Mouse (Mus musculus) kidney, adult 11 months (tissue): ENCODE data around the gene Ttc39b.
"Not testable (repeated sequence)": the region's sequence is repeated elsewhere in the genome, so short reads cannot be mapped to it uniquely, and the experiment has no call there.

Experiments
- DNase-seq: peaks from one replicate; pipeline ENCODE4 v3.0.0; 2022

The Ttc39b gene

DNA sequence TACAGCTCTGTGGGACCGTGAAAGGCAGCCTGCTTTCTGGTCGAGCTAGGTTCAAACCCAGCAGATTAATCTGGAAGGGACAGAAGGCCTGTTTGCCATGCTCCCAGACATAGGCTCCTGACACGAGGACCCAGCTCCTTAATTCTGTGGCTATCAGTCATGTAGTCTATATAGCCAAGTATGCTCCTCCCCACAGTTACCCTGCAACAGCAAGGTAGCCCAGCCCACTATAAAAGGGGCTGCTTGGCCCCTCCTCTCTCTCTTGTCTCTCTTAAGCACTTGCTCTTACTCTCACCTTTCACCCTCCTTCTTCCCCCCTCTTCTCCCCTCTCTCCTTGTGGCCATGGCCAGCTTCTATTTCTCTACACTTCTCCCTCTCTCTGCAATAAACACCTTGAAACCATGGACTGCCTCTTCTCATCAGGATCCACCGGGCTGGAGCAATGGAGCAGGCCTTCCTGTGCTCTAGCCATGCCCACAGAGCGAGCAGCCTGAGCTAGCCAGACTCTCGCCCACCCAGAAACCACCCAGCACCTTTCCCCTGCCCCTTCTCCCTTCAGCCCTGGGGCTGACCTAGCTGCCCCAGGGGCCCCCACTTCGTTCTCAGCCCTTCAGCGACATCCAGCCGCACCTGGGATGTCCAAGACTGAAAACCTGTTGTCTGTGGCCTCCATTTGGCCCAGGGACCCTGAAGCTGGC is 51.0 kb downstream of the Ttc39b start:
- DNase-seq, result no peak

DNA sequence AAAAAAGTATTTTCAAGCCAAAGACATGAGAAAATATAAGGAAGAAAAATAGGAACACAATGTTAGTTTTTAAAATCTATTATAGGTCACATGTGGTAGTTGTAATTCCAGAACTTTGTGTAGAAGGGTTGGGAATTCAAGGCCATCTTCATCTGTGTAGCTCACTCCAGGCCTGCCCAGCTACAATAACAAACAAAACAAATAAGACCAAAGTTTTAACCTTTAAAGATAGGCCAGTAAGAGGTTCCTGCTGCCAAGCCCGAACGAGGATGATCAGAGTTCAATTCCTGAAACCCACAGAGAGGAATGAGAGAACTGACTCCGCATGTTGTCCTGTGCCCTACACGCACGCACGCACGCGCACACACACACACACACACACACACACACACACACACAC is 53.6 kb downstream of the Ttc39b start:
- DNase-seq, result no peak

- DNase-seq, result no peak
Observed at GRCm38 (mm10) chr4:83269614-83270013, 54.4 kb downstream of the Ttc39b start.

GRCm38 (mm10) chr4:83265926-83266692 is 57.9 kb downstream of the Ttc39b start:
- DNase-seq, result no peak

DNA sequence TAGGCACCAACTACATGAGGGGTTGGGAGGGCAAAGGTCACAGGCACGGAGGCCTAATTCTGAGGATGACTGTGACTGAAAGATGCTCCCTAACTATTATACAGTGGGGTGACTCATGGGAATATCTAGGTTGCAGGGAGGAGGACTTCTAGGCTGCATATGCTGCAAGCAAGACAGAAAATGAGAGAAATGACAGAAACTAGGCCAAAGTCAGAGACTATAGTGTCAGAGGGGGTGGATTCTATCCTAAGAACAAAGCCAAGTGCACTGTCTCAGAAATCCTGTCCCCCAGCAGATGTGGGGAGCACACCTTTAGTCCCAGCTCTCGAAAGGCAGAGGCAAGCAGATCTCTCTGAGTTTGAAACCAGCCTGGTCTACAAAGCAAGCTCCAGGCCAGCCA is 59.2 kb downstream of the Ttc39b start:
- no peak for DNase-seq

DNA sequence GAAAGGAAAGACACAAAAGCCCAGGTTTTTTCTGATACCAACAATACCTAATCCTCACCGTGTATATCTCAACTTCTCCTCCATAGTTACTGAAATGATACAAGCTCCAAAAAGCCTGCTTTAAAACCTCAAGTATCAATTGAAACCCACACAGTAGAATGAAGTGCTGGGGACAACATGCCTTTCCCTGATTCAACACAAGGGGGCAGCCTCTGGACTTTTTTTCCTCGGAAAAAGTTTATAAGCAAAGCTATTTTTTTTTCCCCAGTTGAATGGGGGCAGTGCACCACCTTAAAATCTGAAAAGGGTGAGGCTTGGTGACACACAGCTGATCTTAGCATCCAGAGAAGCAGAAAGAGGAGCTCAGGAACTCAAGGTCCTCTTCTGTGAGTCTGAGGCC is 62.1 kb downstream of the Ttc39b start:
- no peak for DNase-seq

DNA sequence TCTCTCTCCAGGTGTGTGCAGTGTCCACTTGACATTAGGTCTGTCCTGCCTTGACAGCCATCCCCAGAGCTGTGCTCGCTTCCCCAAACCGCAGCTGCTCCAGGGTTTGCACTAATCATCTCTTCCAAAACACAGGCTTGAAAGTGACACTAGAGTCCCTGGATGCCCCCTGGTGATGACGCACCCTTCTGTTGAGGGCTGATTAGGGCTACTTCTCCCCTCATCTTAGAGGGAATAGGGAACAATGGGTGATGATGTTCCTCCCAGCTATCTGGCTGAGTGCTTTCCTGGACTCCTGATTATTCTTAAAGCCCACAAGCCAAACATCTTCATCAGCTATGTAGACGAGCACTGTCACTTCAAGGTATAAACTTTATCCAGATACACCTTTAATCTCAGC is 64.4 kb downstream of the Ttc39b start:
- no peak for DNase-seq

GRCm38 (mm10) chr4:83258273-83258672 is 65.8 kb downstream of the Ttc39b start:
- DNase-seq, result no peak

DNA sequence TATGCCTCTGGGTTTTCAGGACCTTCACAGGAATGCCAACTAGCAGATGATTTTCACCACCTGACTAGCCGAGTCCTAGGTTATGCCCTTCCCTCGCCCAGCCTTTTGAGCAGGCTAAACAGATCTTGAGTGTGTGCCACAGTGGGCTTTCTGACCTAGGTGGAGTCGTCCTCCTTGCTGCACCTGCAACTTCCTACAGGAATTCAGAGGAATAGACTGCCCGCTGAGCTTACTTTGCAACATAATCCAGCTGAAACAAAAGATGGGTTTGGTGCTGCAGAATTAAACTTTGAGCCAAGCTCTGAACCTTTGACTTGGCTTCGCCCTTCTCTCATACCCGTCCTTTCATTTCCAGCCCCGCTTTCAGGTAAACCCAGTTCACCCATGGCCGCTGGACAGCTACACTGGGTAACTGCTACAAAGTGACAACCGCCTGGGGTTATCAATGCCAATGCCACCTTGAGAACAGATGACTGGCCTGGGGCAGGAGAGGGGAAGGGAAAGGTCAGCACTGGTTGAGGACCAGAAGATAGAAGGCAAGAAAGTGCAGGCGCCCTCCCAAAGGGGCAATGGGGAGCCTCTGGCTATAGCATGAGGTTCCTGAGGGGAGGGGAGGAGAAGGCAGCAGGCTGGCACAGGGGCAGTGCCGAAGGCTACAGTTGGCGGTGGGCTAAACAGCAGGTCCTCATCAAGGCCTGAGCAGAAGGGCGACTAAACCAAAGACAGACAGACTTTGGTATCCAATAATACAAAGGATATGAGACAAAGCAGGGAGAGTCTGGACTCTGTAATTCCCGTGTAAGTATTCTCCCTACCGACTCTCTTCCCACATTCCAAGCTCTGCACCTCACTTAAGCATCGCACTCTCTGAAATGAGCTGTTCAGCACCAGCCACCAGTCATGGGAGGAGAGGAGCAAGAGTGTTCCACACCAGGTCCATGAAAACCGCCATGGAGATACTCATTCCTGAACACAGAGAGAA is 66.5 kb downstream of the Ttc39b start:
- DNase-seq, result no peak

DNA sequence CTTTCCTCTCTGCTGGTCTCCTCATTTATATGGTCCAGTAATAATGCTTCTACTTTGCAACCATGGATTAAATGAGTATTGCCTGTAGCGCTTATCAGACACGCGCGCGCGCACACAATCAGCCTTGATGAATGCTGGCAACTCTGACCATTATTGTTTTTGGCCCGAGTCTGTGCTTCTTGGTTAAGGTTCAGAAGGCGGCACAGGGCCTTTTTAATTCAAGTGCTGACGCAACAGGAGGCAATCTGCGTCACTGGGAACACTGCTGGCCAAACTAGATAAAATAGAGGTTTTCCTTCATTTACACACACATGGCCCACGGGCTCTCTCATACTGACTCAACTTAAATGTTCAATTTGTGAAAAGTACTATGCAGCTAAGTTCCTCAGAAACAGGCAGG is 67.3 kb downstream of the Ttc39b start:
- peak; percentile 26 for DNase-seq

GRCm38 (mm10) chr4:83254941-83255340 is 69.1 kb downstream of the Ttc39b start:
- DNase-seq, result no peak

DNA sequence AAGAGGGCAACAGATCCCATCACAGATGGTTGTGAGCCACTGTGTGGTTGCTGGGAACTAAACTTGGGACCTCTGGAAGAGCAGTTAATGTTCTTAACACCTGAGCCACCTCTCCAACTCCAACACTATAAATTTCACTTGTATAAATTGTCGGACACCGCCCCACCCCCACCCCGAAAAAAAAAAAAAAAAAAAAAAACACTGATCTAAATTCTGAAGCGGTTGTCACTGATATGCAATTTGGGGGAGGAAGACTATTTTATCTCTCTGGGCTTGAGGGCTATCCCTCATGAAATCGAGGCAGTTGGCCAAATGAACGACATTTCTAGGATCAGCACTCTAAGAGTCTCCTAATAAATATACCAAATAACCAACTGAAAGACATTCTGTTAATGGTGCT is 70.4 kb downstream of the Ttc39b start:
- no peak for DNase-seq

- no peak for DNase-seq
Observed at GRCm38 (mm10) chr4:83243706-83244105, 80.3 kb downstream of the Ttc39b start.

DNA sequence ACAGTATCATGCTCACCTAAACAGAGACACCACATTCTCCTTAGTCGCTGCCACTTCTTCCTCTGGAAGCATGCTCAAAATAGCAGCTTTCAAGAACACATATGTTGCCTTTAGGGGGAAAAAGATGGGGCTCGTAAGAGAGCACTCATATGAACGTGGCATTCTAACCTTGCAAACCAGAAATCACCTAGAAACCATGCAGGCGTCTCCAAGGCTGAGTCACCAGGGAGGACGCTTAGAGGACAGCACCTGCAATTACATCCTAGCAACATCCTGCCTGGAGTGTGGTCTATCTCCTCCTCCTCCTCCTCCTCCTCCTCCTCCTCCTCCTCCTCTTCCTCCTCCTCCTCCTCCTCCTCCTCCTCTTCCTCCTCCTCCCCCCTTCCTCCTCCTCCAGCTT is 82.4 kb downstream of the Ttc39b start:
- DNase-seq, result no peak

GRCm38 (mm10) chr4:83237656-83238055 is 86.4 kb downstream of the Ttc39b start:
- DNase-seq, result no peak

DNA sequence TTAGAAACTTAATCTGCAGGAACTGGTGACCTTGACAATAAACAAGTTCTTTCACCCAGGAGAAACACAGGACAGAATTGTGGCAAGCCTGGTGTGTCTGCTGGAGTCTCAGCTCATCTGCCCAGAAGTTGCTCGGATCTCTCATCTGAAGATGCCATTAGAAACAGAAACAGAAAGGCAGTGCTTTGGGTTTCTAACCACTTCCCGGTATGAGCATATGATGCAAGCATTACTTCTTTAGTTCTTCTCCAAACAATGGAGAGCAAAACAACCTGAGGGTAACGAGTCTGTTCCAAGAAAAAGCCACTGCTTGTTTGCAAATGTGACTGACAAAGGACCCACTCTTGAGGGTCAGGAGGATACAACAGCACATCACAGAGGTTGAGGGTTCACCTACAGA is 88.8 kb downstream of the Ttc39b start:
- DNase-seq, result not testable (repeated sequence)

DNA sequence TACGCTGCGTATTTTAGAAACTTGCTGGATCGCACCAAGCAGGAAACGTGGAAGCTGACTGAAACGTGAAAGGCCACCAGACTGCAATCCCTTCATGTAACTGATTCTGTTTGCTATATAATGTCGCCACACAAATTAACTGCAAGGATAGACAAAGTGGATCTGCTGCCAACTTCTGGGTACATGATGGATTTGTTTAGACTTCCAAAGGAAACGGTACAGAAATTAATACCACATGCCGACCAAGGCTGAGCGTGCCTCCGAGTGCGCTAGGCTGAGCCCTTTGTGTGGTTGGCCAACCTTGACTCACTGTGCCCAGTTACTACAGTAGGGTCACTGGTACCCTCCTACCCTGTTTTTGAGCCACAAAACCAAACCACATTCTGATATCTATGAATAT is 89.3 kb downstream of the Ttc39b start:
- no peak for DNase-seq

DNA sequence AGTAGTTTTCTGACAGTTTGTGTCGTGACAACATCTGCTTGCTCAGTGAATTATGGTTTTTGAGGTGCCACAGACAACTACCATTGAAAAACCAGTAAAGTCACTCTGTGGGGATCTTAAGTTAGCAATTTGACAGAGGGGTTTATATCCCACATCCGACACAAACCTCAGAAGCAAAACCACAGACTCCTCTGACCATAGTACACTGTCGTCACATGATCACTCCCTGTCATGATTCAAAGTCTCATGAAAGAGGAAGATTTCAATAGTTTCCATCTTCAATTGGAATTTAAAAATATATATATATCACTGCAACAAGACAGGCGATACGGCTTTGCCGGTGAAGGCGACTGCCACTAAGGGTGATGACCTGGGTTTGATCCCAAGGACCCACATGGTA is 89.9 kb downstream of the Ttc39b start:
- DNase-seq, result no peak

DNA sequence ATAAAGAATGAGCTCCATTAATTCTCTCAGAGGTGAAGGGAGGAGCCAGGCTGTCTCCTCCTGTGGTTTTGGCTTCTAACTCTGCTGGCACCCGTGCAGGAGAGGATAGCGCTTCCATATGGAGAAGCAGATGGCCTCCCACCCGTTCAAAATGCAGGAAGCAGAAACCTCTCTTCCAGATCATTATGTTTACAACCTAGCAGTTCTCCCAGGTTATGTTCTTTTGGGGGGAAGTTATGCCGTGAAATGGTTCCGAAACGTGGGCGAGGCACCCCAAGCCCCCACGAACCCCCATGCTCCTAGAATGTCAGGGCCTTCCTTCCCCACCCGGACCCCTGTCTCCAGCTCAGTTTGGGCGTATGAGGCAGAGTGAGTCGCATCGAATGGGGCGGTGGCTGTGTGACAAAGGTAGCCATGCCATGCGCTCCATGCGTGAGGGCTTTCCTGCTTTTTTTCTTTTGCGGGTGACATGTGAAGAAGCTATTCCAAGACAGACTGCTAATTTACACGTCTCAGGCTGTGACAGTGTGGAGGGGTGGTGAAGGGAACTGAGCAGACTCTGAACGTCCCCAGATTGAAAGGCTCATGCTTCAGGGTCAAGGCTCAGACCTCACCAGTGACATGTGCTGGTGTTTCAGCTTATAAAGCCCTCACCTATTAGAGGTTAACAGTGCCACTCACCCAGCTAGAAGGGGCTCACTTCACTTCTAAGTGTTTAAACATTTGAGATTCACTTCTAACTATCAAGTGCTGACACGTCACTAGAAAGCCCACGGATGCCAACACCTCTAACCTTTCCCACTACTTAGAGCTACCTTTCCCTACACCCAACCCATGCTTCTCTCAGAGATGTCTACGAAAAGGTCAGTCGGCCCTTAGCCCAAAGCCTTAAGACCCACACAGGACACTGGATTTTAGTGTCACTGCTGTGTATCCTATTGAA is 90.6 kb downstream of the Ttc39b start:
- no peak for DNase-seq

GRCm38 (mm10) chr4:83232315-83232880 is 91.7 kb downstream of the Ttc39b start:
- DNase-seq, result no peak

DNA sequence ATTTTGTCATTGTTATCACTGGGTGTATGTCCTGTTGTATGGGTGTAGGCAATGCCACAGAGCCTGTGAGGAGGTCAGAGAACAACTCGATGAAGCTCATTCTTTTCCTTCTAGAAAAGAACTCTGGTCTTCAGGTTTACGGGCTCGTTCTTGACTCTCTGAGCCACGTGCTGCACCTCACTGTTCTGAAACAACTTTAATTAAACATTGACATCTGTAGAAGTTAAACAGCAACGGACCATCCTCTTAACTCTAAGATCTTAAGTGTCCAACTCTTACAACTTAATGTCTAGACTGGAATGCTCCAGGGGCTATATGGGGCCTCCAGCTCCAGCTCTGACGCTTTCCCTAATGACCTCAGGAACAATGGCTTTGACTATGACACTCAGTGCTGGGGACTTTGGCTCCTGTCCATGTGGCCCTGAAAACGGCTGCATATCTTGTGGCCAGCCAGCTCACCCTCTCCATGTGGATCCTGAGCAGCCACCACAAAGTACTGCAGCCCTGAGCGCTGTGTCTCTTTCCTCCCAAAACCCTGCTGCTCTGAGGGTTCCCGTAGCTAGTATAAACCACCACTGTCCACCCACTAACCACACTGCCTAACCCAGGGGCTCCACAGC is 95.3 kb downstream of the Ttc39b start:
- DNase-seq, result peak; percentile 17
